Mouse (Mus musculus): ENCODE data around the gene Lcp2.

Gene Lcp2

GRCm38 (mm10) chr11:34046767-34047541 is at the start of gene Lcp2:
TSS of gene Lcp2 (plus strand) at chr11:34046920.
- DNase-seq, result peak; percentile 65

DNA sequence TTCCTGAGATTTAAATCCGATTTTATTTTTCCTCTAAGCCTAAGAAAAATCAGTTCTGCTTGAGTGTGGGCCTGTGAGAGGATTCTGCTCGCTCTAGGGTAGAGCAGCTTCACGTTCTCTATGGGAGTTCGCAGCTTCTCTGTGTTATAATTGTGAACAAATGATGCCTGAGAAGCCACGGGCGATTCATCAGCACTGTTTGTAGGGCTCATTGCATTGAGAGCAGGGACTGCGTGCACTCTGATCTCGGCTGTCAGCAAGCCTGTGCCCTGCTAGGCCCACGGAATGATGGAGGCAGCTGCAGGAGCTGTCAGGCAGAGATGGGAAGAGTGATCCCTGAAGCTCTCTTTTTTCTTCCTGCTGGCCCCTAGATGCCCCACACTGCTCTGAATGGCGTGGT is 48.5 kb upstream of the Lcp2 start:
- no peak for DNase-seq

- no peak for DNase-seq
These were observed 46.3 kb upstream of the Lcp2 start for GRCm38 (mm10) chr11:34000416-34000815.

DNA sequence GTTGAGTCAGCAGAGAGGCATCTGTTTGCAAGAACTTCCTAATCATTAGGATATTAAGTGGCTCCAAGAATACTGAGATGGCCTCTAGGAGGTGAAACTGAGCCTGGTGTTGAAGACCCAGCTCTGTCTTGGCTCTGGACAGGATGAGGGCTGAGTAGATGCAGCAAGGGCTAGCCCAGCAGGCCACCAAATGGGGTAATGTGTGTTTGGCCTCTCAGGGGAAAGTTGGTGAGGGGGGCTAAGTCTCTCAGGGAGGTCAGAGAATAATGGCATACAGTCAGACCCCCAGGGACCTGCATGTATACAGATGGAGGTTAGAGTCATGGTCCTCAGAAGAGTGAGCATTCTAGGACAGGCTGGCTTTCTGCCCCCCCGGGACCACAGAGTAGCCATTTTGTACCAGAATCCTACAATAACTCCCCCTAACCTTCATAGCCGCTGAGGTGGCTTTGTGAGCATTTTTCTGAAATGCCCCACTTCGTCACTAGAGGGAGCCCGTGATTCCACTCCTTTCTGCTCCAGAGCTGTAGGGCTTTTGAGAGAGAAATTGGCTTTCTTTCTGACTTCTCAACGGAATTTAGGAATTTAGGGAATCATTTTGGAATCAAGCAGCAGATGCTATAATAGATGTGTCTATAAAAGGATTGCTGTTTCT is 44.7 kb upstream of the Lcp2 start:
- peak; percentile 81 for DNase-seq

DNA sequence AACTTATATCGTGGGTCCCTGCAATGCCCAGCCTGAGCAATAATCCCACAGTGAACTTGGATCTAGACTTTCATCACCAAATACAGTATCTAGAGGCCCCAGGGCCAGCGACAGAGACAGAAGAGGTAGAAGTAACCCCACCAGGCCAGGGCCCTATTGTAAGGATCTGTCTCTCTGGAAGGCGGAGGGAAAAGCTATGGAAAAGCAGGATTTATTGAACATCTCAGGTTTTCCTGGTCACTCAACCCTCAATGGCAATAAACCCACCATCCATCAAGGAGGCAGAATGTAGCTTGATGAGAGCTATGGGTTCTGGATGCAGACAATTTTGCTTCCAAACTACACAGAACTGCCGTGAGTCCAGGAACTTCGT is 44.1 kb upstream of the Lcp2 start:
- no peak for DNase-seq

DNA sequence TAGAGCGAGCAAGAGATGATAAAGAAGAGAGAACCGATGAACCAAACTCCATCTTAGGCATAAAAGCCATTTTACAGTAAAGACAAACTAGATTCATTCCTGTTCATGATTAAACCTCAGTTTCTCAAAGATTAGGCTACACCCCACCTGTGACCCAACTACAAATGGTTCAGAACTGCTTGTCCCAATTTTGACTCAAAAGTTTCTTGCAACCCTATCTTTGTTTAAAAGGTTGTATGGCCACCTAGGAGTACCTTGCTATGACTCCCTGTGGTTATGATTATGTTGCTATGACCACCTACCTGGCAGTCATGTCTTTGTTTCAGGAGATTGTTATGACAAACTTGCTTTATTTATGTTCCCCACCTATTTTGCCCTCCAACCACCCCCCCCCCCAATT is 39.1 kb upstream of the Lcp2 start:
- no peak for DNase-seq

- DNase-seq, result peak; percentile 72
These were observed 38.5 kb upstream of the Lcp2 start for GRCm38 (mm10) chr11:34008214-34008613.

DNA sequence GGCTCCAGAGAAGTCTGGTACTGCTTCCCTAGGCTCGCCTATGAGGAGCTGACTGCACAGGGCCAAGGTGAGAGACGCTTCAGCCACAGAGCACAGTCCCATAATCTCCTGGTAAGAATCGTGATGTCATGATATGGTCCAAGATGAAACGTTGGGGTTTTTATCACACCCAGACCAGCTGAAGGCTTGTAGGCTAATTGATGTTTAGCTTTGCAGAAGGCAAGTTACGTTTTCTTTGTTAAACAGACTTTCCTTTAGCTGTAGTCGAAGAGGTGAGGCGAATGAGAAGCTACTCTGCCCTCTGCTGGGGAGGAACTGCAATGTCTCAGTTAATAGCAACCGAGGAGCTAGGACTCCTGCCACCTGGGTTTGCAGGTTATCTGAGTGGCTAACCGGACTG is 38.0 kb upstream of the Lcp2 start:
- DNase-seq, result peak; percentile 88

- DNase-seq, result peak; percentile 56
These were observed 37.2 kb upstream of the Lcp2 start for GRCm38 (mm10) chr11:34009316-34010087.

GRCm38 (mm10) chr11:34010133-34010858 is 36.4 kb upstream of the Lcp2 start:
- DNase-seq, result peak; percentile 30

- peak; percentile 34 for DNase-seq
These were observed 35.9 kb upstream of the Lcp2 start for GRCm38 (mm10) chr11:34010859-34011172.

- DNase-seq, result no peak
These were observed 34.6 kb upstream of the Lcp2 start for GRCm38 (mm10) chr11:34012007-34012652.

DNA sequence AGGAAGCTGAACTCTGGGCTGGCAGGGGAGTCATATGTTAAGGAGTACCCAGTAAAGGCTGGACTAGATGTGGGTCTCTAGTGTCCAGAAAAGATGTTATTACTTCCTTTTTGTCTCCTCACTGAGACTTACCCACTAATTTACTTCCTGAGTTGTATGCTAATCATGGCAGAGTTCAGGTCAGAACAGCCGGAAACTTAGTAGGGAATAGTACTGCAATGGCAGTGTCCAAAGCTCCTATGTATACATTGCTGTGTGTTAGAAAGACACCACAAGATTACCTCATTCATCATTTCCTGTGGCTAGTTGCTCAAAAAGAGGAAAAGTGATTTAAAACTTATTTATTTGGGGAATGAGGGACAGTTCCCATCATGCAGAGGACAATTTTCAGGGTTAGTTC is 21.6 kb upstream of the Lcp2 start:
- no peak for DNase-seq

- no peak for DNase-seq
These were observed 17.1 kb upstream of the Lcp2 start for GRCm38 (mm10) chr11:34029658-34030057.

- peak; percentile 81 for DNase-seq
These were observed 15.5 kb upstream of the Lcp2 start for GRCm38 (mm10) chr11:34031015-34031805.

DNA sequence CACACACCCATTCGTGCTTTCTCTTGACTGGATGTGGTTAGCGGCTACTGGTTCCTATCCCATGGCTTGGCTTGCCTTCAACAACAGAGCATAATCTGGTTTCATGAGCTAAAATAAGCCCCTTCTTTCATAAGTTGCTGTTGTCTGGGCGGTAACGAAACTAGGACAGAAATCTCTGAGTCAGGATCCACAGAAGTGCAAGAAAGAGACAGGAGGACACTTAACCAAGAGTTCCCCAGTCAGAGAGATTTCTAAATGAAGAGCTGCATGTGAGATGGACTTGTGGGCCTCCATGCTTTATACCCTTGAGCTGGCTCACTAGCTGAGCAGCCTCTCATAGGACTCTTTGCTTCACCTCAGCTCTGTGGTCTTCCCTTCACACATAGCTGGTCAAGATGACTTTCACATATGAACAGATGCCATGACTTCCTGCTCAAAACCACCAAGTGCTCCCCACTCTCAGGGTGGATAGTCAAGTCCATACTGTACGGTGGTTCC is 12.7 kb upstream of the Lcp2 start:
- no peak for DNase-seq

DNA sequence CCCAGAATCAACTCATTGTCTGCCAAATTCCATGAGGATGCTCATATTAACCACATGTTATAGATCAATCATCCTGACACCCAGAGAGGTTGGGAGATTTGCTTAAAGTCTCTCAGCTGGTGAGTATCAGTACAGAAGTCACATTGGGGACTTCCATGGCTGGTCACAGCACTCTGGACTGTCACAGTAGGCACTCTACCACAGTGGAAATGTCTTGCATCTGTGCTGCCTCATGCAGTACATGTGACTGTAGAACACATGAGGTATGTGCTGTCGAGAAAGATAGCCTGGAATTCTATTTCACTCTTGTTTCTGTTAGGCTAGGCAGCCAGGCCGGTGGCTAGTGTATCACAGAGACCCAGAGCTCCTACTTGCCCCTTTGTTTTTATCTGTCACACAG is 11.9 kb upstream of the Lcp2 start:
- no peak for DNase-seq

DNA sequence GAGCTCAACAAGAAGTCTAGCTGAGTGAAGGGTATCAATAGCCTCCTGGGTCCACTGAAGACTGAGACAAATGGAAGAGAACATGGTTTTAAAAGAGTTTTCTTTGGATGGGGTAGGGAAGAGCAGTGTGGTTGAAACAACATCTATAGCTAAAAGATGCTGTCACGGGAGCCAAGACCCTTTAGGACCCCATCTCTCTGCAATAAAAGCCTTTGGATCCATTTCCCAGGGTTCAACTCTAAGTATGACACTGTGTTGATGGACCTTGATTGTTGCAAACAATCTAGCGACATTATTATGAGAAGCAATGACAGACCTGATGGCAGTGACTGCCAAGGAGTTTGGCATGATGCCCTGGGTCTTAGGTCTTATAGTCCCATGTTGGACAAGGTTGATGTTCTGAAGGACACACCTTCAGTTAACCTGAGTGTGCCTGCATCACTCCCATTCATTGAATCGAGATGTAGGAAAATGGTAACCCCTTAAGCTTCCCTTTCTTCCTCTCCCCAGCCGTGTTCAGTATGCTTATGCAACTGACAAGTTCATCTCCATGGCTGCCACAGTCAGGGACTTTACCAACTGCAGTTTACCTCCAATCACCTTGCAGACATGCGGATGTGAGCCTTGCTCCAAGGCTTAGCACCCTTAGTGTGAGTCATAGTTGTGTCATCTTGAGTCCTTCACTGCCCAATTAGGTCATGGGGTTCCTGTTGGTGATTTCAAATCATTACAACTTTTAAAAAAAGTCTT is 10.6 kb upstream of the Lcp2 start:
- no peak for DNase-seq

DNA sequence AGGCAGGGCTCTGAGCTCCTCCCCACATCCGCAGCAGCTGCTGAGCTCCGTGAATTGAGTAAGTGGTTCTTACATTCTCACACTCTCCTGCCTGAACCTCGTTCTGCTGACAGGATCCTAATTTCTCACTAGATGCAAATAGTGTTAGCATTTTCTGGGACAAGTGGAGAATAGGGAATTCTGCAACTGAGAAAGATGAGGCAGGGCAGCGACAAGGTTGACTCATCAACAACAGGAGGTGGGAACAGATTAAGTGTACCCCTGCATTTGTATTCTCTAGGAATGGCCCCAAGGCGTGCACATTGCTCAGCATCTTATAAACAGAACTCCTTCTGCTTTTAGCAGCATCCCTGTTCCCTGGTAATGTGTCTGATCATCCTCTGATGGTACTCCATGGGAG is 6.7 kb upstream of the Lcp2 start:
- DNase-seq, result no peak

DNA sequence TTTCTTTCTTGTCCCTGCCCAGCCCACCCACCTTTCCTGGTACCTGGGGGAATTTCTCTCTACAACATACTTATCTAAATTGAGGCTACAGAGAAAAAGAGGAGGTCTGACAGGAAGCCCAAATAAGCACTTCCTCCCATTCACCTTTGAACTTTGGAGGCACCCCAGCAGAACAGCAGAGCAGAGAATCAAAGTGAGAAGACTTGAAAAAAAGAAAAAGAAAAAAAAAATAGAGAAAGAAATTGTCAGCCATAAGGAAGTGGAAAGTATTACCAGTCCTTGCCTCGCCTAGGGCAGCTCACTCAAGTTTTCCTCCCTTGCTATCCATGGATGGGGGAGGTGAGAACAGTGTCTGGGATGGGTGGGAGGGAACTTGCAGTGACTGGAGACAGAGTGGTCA is 3.9 kb upstream of the Lcp2 start:
- DNase-seq, result peak; percentile 78

- peak; percentile 49 for DNase-seq
These were observed 820 bp downstream of the Lcp2 start for GRCm38 (mm10) chr11:34047542-34047937.

All from thymus, postnatal 14 days (tissue).